Mouse (Mus musculus) T-helper 2 cell (primary cell): ENCODE measurements at regions not wholly inside any gene's neighbourhood (a gene's known extent, or its start where the extent isn't known, plus 50 kb on each side); places are given as distances from the start of the nearest gene placed in this dataset.

Source experiments
- in situ Hi-C: fragments of 300-600 bp; cut with MboI, MseI; formaldehyde crosslinking; loops from one replicate; pipeline ENCODE4 v1.15.1; 2025; ENCODE audit warnings: high pct_unique_total_duplicates

GRCm38 (mm10) chr15:46480147-46480546 is 6346.0 kb downstream of the 9330182O14Rik start:
- in situ Hi-C loops = loop anchor here (10.0 kb wide), 1 partner anchor 1515 kb away; no protein-coding TSS in a partner anchor

- in situ Hi-C loops = loop anchor here (10.0 kb wide), 1 partner anchor 1524 kb away; no protein-coding TSS in a partner anchor
These were observed 6354.8 kb downstream of the 9330182O14Rik start for GRCm38 (mm10) chr15:46488940-46489339.

- in situ Hi-C loops = no loop called here
These were observed 6384.8 kb downstream of the 9330182O14Rik start for GRCm38 (mm10) chr15:46518928-46519327.
